Mouse (Mus musculus): ENCODE measurements around the gene Ipo13.

Gene Ipo13

DNA sequence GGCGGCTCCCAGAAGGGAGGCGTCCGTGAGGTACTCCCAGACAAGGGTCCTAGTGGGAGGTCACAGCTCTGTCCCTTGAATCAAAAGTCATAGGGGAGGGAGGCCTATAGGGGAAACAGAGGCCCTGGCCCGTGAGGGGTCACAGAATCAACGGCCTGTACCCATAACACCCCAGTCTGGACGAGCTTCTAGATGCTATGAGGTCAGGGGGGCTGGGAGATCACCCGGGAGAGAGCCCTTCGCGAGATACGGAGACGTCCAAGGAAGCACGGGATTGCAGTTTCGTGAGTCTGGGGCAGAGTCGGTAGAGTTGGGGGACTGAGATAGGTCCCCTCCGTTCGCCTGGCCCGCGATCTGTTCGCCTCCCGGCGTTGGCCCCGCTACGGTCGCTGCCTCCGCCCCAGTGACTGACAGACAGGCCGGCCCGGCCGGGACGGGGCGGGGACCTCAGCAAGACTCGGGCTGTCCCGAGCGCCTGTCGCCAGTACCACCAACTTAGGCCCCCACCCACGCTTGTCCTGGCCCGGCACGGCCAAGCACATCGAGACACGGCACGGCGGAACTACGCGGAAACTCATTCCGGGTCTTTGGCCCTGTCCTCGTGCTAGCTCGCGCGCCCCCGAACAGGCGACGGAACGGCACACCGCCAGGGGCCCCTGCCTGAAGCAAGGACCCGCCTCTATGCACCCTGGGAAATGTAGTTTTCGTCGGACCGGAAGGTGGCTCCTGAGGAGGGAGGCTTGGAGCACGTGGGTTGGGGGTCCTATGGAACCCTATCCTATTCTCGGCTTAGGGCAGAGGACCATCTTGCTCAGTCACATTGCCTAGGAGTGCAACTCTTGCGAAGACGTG, at the start of gene Ipo13:
Gene Ipo13, minus strand, starts transcription at position 409 of the 852 bp plus-strand sequence.
- DNase-seq (ENCODE audit: low read depth, low spot score) = peak; percentile 87

- DNase-seq (ENCODE audit: low read depth, low spot score) = no peak
These were observed 42.7 kb upstream of the Ipo13 start for GRCm38 (mm10) chr4:117957492-117957891.

GRCm38 (mm10) chr4:117947493-117947892, 32.7 kb upstream of the Ipo13 start:
- DNase-seq (ENCODE audit: low read depth, low spot score) = no peak

DNA sequence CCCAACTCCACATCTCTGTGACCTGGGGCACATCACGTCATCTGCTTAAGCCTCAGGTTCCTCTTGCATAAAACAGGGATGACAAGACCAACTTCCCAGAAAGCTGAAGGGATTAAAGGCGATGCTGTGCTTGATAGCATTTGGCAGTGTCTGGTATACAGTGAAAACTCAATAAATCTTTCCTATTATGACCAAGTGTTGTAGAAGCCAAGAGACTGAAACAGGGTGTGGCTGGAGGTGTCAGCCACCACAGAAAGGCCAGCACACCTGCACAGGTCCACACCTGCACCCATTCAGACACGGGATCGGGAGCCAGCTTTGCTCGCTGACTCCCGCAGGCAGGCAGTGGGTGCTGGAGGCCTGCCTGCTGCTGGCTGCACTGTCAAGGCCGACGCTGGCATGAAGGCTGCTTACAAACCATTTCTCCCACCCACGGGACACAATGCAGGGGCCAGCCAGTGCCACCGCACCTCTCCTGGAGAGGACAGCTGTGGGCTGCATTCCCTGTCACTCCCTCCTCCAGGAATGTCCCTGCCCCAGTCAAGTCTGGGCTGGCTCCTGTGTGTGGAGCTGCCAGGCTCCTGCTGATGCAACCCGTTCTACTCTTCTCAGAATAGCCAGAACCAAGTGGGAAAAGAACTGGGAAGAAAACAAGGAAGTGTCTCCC, 32.0 kb upstream of the Ipo13 start:
- DNase-seq (ENCODE audit: low read depth, low spot score) = no peak

DNA sequence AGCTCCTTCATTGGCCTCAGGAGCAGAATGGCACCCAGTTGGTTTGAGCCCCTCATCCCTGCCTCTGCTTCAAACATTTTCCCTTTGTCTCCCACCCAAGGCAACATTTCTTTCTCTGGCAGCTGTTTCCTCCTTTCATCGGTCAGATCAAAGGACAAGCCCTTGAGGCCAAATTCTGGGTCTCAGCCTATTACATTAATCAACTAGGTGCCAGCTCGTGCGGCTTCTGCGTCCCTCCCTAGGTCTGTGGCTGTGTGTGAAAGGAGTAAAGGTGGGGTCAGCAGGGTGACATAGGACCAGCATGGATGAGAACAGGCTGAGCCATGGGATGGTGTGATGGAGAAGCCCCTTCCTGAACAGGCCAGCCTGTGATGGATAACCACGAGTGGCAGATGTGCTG, 28.5 kb upstream of the Ipo13 start:
- DNase-seq (ENCODE audit: low read depth, low spot score) = no peak

DNA sequence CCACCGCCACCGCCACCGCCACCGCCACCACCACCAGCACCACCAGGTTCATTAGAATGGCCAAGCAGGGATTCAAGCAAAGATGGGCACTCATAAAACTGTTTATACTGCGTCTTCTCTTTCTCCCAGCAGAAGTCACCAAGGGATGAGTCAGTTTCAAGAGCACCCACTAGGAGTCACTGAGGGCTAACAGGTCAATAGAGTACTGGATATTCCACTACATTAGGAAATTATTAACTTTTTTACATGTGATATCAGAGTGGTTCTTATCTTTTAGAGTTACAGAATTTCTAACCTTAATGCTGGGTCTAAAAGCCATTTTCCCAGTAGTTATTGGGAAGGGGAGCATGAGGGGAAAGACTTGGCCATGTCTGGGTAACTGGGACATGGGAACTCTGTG, 22.2 kb upstream of the Ipo13 start:
- no peak for DNase-seq (ENCODE audit: low read depth, low spot score)

GRCm38 (mm10) chr4:117934081-117934480, 19.3 kb upstream of the Ipo13 start:
- DNase-seq (ENCODE audit: low read depth, low spot score) = no peak

DNA sequence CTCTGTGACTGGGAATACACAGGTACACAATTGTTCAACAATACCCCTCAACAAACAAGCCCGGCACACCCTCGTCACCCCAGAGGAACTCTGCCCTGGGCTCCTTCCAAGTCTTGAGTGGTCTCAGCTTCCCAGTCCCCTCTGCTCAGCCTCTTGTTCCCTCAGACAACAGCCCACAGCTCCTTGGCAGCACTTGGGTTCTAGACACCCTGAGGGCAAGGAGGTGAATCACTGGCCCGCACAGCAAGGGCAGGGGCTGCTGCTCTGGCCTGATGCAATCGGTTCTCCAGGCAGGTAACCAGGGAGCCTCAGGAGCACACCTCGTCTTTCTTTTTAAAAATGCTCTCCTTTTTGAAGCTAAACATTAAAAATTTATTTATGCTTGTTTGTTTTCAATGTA, 18.4 kb upstream of the Ipo13 start:
- no peak for DNase-seq (ENCODE audit: low read depth, low spot score)

- no peak for DNase-seq (ENCODE audit: low read depth, low spot score)
These were observed 14.6 kb upstream of the Ipo13 start, which contains the start of gene Artn for GRCm38 (mm10) chr4:117929391-117929881. Artn (minus strand) TSS chr4:117929763.

- DNase-seq (ENCODE audit: low read depth, low spot score) = no peak
These were observed 14.0 kb upstream of the Ipo13 start for GRCm38 (mm10) chr4:117928699-117929241.

GRCm38 (mm10) chr4:117928234-117928633, 13.4 kb upstream of the Ipo13 start:
- DNase-seq (ENCODE audit: low read depth, low spot score) = no peak

DNA sequence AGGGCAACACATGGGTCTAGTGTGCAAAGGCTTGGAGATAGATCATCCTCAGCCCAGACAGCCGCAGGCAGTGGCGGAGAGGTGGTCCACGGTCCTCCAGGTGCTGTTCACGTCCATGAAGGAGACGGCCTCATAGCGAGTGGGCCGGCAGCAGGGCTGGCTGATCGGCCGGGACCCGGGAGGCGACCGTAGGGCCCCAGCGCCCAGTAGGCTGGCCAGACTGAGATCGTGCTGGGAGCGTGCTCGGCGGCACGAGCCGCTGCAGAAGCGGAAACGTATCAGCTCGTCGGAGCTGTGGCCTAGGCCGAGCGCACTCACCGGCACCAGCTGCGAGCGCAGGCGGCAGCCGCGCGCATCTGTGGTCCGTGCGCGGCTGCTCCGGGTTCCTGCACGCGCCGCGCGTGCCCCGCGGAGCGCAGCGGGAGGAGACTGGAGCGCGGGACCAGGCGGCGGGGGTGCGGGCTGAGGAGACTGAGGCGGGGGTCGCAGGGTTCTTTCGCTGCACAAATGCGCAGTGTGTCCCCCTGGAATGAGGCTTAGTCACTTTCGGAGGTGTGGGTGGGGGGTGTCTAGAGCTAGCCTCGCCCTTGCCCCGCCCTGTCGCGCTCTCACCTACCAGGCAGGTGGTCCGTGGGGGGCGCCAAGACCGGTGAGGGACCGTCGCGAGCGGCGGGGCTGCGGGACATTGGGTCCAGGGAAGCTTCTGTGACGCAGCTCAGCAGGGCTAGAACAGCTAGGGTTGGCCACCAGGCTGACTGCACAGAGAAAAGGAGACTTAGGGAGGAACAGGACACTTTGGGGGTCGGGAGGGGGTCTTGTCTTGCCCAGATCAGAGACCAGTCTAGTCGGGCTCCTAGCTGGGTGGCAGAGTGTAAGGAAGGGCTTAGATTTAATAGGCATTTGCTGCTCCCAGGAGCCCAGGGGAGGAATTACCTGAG, 12.0 kb upstream of the Ipo13 start:
- DNase-seq (ENCODE audit: low read depth, low spot score) = no peak

GRCm38 (mm10) chr4:117924916-117925315, 10.1 kb upstream of the Ipo13 start:
- no peak for DNase-seq (ENCODE audit: low read depth, low spot score)

DNA sequence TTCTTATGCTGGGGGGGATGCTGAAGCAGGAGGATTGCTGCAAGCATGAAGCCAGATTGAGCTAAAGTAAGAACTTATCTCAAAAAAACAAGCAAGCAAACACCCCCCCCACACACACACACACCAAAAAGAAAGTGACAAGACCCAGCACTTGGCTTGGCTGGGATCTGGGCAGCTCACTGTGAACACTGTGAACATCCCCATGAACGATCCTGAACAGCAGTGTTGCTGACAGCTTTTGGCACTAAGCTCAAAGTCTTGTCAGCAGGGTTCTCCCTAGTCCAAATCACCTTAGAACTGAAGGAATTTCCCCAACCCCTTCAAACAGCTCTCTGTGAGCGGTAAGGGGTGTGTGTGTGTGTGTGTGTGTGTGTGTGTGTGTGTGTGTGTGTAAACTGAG, 8.7 kb upstream of the Ipo13 start:
- no peak for DNase-seq (ENCODE audit: low read depth, low spot score)

DNA sequence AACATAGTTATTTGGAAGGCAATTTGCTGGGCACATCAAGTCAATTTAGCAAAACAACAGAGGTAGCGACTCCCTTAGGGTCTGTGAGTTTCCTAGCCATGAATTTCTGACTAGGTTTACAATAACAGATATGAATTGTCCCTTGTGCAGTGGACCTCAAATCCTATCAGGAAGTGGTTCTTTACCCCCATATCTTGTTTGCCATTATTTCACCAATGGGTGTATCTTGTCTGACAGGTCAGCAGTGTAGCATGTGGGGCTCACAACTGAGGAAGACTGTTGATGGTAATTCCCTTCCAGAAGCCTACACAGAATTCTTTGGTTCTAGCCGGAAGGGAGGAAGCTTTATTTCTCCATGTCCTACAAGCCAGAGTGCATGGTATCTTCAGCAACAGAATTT, 6.6 kb upstream of the Ipo13 start:
- DNase-seq (ENCODE audit: low read depth, low spot score) = no peak

DNA sequence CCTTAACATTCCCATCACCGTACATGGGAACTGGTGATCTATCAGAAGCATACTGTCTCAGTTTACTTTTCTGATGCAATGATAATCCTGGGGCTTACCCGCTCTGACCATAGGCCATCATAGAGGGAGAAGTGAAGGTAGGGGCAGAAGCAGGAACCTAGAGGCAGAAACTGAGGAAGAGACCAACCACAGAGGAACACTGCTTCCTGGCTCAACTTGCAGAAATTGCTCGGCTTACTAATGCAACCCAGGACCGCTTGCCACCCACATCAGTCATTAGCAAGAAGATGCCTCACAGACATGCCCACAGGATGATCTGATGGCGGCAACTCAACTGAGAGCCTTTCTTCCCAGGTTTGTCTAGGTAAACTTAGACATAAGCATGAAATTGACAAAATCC, 4.0 kb upstream of the Ipo13 start:
- DNase-seq (ENCODE audit: low read depth, low spot score) = no peak

DNA sequence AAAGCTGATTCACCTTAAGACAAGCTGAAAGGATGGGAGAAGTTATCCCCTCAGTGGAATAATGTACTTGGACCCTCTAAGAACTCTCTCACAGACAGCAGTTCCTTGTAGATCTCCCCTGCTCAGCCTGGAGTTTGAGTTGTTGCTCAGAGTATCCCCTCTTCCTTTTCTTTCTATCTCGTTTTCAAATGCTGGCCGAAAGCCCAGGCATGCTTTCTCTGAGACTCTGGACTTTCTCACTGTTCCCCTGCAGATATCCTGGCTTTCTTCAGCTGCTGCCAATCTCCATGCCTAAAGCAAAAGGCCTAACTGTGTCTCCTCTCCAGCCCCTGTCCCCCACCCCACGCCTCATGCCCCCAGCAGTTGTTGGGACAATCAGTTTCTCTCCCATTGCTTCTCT, 3.5 kb upstream of the Ipo13 start:
- DNase-seq (ENCODE audit: low read depth, low spot score) = no peak

DNA sequence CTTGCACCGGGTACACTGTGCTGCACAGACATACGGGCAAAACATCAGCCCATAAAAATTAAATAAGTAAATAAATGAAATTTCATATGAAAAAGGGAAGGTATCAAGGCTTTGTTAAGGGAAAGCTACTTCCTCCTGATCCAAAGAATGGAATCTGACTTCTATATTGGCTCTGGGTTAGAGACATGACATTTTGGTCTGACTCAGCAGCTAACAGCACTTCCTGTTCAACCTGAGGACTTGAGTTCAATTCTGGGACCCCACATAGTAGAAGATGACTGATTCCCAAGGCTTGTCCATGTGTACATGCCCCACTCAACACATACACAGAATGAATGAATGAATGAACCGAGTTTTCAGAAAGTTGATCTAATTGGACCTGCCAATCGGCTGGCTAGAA, 3.0 kb upstream of the Ipo13 start:
- no peak for DNase-seq (ENCODE audit: low read depth, low spot score)

GRCm38 (mm10) chr4:117917402-117917801, 2.6 kb upstream of the Ipo13 start:
- DNase-seq (ENCODE audit: low read depth, low spot score) = no peak

DNA sequence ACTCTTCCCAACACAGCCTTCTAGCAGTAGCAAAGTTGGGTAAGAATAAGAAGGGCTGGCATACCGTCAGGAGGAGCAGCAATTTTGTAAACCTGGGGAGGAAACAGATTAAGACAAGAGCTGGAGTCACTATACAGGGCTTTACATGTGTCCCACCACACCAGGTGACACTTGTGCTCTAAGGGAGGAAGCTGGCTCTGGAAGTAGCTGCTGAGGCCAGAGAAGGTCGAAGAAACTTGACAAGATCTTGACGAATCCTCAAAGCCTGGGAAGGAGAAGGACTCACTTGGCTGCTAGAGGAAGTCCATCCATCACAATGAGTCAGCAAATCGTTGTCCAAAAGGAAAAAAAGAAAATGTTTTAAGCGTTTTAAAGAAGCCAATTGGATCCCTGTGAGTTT, 1.6 kb upstream of the Ipo13 start:
- no peak for DNase-seq (ENCODE audit: low read depth, low spot score)

DNA sequence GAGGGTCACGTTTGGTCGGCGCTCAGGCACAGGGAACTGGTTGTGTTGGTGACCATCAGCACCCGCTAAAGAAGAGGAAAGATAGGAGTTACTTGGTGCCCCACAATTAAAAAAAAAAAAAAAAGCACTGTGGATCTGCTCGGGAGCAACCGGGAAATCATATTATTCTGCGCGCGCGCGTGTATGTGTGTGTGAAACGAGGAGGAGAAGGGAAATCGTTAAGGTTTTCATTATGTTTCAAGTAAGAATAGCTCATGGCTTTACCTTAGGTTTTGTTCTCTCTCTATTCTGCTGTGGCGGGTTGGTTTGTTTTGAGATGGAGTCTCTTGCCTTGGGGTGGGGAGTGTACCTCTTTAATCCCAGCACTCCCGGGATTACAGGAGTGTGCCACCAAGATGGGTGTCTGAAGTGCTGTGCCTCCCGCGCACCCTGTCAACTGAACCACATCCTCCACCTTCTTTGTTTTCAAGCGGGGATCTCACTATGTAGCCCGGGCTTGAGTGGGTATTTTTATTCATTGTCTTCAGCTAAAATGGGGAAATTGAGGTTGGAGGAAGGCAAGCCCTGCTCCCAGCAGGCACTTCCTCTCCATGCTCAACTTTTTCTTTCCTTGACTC, 798 bp upstream of the Ipo13 start:
- DNase-seq (ENCODE audit: low read depth, low spot score) = no peak
